Mouse (Mus musculus) megakaryocyte progenitor cell, adult 5-6 weeks (primary cell): ENCODE data around the gene Cdk11b. TPM values are rescaled to one million over a fixed set of nuclear protein-coding genes. Genes with fewer than 3 reads are reported as not detected.
"Not testable (repeated sequence)": the region's sequence is repeated elsewhere in the genome, so short reads cannot be mapped to it uniquely, and the experiment has no call there.

ENCODE experiments used
- ATAC-seq: replicated peaks from 2 replicates; pipeline ENCODE4 v1.8.0; 2016; ENCODE audit warnings: mild to moderate bottlenecking, moderate TSS enrichment, inconsistent platforms; ENCODE audit not compliant: poor library complexity
- total RNA-seq, 2 experiments: library from RNA; stranded (forward) in 1 of 2; stranded (reverse) in 1 of 2; fragments of 157-497, 149-512 nt in 1 of 2; fragments of 200-1000 nt in 1 of 2; gene quantifications; 2 replicates each; pipeline versions ENCODE4 v1.2.3 to v1.2.4; 2015 to 2017

The Cdk11b gene
- total RNA-seq, 2 experiments from 2014 or later = 39.3 to 50.7 TPM

DNA sequence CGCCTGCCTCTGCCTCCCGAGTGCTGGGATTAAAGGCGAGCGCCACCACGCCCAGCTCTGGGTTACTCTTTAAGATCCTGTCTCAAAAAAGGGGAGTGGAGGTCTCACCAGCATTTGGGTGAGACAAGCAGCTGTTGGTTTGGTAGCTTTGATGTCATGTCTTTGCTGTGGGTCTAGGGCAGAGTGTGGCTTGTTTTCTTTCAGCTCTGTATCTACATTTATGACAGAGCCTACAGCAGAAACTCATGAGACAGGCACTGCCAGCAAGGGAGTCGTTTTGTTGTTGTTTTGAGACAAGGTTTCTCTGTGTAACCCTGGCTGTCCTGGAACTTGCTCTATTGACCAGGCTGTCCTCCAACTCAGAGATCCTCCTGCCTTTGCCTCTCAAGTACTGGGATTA is 20.9 kb upstream of the Cdk11b start:
- ATAC-seq = no peak

DNA sequence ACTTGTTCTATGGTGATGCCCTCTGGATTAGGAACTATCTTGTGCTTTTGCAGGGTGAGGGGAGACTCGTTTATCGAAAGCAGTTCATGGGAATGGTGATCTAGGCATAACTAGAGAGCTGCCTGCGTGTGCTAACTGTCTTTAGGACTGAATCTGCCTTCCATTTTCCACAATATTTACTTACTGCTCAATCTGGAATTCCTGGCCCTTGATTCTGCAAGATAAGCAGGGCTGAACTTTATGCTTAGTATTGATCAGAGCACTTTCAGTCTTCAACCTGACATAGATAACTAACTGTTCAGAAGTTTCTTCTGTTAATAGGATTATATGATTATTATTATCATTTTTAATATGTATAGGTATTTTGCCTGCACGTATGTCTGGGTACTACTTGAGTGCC is 19.5 kb upstream of the Cdk11b start:
- ATAC-seq = no peak

DNA sequence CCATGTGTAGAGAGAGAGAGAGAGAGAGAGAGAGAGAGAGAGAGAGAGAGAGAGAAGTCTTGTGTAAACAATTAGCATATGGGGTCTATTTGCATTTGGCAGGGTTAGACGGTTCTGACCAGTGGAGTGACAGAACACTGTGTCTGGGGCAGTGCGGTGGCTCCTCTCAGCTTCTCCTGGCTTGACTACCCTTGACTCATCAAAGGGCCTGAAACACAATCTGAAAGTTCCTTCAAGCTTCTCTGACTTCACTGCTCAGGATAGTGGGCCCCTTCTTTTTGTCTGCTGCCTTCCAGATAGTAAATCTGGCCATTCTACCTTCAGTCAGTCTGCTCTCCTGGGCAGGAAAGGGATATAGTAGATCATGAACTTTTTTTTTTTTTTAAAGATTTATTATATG is 17.8 kb upstream of the Cdk11b start:
- no peak for ATAC-seq

- ATAC-seq = no peak
Observed at GRCm38 (mm10) chr4:155611860-155612259, 12.8 kb upstream of the Cdk11b start.

DNA sequence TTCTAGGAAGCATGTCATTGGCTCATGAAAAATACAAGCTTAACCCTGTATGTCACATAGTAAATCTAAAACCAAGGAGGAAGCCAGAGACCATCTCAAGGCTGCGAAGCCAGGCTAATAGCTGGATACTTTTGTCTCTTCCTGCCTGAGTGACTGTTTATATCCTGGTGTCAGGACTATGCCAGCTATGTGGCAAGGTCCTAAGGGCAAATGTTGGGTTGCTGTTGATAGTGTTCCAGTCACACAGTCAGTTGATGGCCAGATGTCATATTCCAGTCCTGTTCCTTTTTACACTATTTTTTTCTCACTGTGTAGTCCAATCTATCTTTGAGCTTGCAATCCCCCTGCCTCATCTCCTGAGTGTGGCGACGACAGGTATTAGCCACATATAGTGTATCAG is 11.4 kb upstream of the Cdk11b start:
- ATAC-seq = no peak

DNA sequence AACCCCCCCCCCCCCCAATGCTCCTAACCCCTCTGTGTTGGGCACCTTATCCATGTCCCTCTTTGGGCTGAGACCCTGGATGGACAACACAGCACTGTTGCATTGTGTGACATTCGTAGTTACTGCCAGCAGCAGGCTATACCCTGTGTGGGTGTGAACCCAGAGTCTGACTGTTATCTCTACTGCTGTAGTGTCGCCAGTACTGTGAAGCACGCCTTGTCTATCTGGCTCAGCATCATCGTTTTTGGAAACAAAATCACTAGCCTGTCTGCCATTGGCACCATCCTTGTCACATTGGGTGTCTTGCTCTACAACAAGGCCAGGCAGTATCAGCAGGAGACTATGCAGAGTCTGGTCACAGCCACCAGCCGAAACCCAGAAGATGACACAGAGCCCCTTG is 6.3 kb upstream of the Cdk11b start:
- peak; percentile 63 for ATAC-seq

DNA sequence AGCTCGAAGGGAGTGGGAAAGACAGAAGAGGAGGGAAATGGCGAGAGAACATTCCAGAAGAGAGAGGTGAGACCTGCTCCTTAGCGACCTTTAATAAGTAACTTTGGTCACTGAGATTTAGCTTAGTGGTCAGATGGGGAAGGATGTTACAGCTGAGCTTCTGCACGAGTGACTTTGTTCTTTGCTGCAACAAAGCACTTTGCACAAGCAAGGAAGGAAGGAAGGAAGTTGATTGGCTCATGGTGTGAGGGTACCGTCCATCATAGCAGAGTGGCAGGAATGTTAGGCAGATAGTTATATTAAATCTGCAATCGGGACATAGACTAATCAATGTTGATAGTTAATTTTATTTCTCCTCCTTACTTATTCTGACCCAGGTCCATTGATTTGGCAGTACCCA is 5.6 kb downstream of the Cdk11b start:
- peak; percentile 61 for ATAC-seq

GRCm38 (mm10) chr4:155635766-155636499 is 11.3 kb downstream of the Cdk11b start:
- ATAC-seq = no peak

GRCm38 (mm10) chr4:155643531-155643930 is 18.9 kb downstream of the Cdk11b start:
- ATAC-seq = no peak

DNA sequence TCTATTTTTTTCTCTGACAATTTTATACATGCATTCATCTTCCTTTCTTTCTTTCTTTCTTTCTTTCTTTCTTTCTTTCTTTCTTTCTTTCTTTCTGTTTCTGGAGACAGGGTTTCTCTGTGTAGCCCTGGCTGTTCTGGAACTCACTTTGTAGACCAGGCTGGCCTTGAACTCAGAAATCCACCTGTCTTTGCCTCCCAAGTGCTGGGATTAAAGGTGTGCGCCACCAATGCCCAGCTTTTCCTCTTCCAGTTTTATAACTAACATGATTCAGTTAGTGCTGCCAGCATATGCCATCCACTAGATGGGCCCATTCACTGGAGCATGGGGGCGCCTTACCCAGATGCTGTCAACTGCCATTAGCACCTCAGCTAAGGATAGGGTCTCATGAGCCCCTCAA is 20.7 kb downstream of the Cdk11b start, which contains the start of gene Gm10563:
TSS of gene Gm10563 (minus strand) at position 101 of the 400 bp plus-strand sequence.
- not testable (repeated sequence) for ATAC-seq

- ATAC-seq = no peak
Observed at GRCm38 (mm10) chr4:155645721-155646120, 21.1 kb downstream of the Cdk11b start.

- no peak for ATAC-seq
Observed at GRCm38 (mm10) chr4:155649355-155649754, 24.7 kb downstream of the Cdk11b start.

DNA sequence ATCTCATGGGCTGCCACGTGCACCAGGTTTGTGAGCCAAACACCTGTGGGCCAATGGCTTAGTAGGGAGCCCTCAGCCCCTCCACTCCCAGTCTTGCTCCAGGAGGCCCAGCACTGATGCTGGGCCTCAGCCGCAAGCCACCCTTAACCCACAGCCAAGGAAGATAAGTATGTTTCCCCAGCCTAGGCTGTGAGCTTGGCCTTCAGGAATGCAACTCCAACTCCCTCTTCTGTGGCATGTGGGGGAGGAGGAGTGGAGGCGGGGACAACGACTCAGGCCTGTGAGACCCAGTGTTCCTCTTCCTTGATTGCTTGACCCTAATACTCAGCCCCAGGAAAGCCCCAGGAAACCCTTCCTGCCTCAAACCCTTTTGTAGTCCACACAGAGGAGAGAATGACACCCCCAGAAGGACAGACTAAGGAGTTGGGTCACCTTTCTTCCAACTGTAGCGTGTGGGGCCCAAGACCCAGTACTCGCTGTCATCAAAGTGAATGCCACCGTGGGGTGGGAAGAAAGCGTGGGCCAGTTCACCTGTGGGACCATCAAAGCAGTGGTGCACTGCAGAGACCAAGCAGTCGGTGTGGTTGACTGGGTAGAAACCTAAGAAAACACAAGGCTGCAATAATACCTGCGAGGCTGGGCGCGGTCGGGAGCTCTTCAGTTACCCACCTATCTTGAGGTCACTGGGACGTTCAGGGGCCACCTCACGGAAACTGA is 27.1 kb downstream of the Cdk11b start:
- ATAC-seq = no peak

DNA sequence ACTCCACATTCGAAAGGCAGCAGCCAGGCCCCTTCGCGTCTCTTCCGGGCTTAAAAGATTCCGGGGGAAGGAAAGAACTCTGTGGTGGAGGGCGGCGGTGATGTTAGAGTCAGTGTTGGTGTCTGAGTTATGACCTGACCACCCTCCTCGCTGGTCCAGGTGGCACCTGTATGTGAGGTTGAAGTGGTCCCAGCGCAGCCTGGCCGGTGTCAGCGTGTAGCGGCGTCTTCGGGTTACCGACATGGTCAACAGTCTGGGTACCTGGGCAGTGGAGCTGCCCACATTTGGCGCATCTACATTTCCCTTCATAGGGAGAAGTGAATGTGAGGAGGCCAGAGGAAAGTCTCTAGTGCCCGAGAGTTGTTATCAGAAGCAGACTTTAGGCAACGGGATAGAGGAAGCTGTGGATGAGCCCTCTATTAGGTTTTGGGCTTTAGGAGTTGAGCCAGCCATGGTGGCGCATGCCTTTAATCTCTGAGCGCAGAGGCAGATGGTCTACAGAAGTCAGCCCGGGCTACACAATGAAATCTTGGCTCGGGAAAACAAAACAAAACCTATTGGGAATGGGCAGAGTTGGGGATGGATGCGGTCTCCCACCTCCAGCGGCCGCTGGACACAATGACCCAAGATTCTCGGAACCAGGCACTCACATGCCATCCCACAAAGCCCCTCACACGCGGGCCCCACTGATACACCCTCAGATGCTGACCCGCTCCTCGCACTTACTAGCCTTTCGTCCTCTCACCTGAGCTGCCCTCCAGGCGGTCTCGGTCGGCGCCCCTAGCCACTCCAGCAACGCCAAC is 27.8 kb downstream of the Cdk11b start:
- ATAC-seq = no peak

- peak; percentile 18 for ATAC-seq
Observed at GRCm38 (mm10) chr4:155653086-155653450, 28.4 kb downstream of the Cdk11b start, which contains the start of gene Mmp23. TSS of gene Mmp23 (minus strand) at chr4:155653384.

DNA sequence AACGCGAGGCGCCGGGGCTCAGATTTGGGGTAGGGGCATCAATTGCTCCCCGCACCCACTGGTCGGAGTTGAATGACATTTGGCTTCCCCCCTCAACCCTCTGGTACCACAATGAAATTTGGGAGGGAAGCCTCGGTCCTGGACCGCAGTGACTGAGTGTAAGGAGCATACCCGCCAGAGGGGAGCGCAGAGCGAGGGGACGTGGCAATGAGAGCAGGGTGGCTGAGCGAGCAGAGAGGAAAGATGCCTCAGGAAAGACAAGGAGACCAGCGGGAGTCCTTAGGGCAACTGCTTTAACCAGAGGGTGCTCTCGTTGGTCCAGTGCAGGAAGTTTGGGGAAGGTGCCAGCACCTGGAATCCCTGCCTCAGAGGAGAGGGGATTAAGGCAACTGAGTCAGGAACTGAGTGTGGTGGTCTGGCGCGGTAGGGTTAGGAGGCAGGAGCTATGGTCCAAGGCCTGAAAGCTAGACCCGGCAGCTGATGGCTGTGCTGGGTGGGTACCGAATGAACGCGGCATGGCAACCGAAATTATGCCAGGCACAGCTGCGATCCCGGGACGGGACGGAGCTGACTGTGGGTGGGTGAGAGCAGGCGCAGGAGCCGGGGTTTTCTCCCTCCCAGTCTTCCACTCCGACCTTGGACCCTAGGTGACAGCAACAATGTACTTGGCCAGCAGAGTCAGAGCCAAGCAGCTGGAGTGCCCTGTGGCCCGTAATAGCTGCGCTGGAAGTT is 29.0 kb downstream of the Cdk11b start:
- ATAC-seq = 0 out of 2 replicates have a peak, but pooled peaks have one; percentile 5

DNA sequence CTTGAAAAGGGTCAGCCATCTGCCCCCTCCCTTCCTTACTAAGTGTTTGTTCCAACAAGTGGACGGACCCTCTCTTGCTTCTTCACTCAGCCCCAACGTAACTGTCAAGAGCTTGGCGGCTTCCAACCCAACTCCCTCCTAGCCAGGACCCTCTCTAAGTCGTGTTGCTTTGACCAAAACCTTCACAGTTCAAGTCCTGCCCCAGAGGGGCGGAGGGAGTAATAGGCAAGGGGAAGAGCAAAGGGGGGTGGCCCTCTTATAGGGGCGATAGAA is 29.5 kb downstream of the Cdk11b start:
- ATAC-seq = peak; percentile 0; the same call in 1 of the 2 replicates

- peak; percentile 54 for ATAC-seq
Observed at GRCm38 (mm10) chr4:155654456-155655298, 30.0 kb downstream of the Cdk11b start.

DNA sequence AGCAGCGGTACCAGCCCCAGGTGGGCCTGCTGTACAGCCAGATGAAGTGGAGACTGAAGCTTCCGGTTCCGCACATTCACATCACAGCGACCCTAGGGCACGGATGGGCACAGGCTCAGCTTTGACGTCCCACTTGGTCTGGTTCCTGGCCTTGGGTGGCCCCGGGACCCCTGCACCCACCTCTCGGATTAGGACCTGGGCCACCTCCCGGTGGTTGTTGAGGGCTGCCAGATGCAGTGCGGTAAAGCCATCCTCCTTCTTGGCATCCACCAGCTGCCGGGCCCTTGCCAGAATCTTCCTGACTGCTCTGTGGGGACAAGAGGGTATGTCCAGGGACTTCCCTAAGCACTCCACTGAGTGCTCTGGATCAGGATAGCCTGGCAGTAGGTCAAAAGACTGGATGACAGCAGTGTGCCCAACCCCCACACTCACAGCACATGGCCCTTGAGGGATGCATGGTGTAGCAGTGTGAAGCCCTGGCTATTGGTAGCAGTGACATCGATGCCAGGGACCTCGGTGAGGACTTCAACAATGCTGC is 31.6 kb downstream of the Cdk11b start:
- no peak for ATAC-seq

- ATAC-seq = no peak
Observed at GRCm38 (mm10) chr4:155658961-155659360, 34.3 kb downstream of the Cdk11b start.
